Mouse (Mus musculus): ENCODE data around the gene 6330409D20Rik. TPM values are rescaled to one million over a fixed set of nuclear protein-coding genes. Genes with fewer than 3 reads are reported as not detected.
A peak's percentile ranks its signal among the peaks of the same experiment; 100 is the strongest.

6330409D20Rik gene
- polyA plus RNA-seq, 1 experiment from 2014 or later = 3.5 TPM

GRCm38 (mm10) chr2:32775359-32776074 lies 34.7 kb upstream of the 6330409D20Rik start, which contains the start of the genes Ttc16 and Ptrh1:
Gene Ttc16 (minus strand): TSS chr2:32775633.
Gene Ptrh1 (plus strand): TSS chr2:32775786.
- WGBS = under 1% methylated on average over 46 of the region's 46 CpGs
- H3K27ac ChIP-seq (ENCODE audit: low read length) = peak within 1 kb of the TSS; percentile 65
- peak within 1 kb of the TSS; percentile 72 for H3K4me2 ChIP-seq (ENCODE audit: low read length)
- H3K9ac ChIP-seq (replicated peaks; ENCODE audit: low read depth, low read length) = peak within 1 kb of the TSS; percentile 60
- no peaks in the 10 kb centered on the region for H3K9me3 ChIP-seq (ENCODE audit: control insufficient read depth, low read length)
- H3K27me3 ChIP-seq (replicated peaks; ENCODE audit: control insufficient read depth, insufficient read depth, low read length) = no peaks in the 10 kb centered on the region
- no peaks in the 10 kb centered on the region for H3K36me3 ChIP-seq (ENCODE audit: control insufficient read depth, insufficient read depth)
- peak; percentile 99 for ATAC-seq
- peak within 1 kb of the TSS; percentile 74 for H3K4me3 ChIP-seq (replicated peaks; ENCODE audit: low read length)
- peaks cover 13% of the 10 kb centered on the region for H3K4me1 ChIP-seq (replicated peaks; ENCODE audit: control insufficient read depth, insufficient read depth, low read length)

- 87% methylated on average over 8 of the region's 8 CpGs for WGBS
- H3K4me2 ChIP-seq (ENCODE audit: low read length) = no peak overlapping the region
- H3K9ac ChIP-seq (replicated peaks; ENCODE audit: low read depth, low read length) = no peak overlapping the region
- no peaks in the 10 kb centered on the region for H3K27me3 ChIP-seq (replicated peaks; ENCODE audit: control insufficient read depth, insufficient read depth, low read length)
- H3K9me3 ChIP-seq (ENCODE audit: control insufficient read depth, low read length) = no peaks in the 10 kb centered on the region
- ATAC-seq = no peak
- H3K36me3 ChIP-seq (ENCODE audit: control insufficient read depth, insufficient read depth) = no peaks in the 10 kb centered on the region
- H3K4me3 ChIP-seq (replicated peaks; ENCODE audit: low read length) = no peak overlapping the region
- H3K4me1 ChIP-seq (replicated peaks; ENCODE audit: control insufficient read depth, insufficient read depth, low read length) = peaks cover 13% of the 10 kb centered on the region
- no peak overlapping the region for H3K27ac ChIP-seq (ENCODE audit: low read length)
Measured at GRCm38 (mm10) chr2:32772626-32773279, 31.9 kb upstream of the 6330409D20Rik start.

- ATAC-seq = no peak
- Histone ChIP-seq H3K9me3 (ENCODE audit: control insufficient read depth, low read length) (no peaks in the 10 kb centered on the region), H3K9ac (replicated peaks; ENCODE audit: low read depth, low read length) (no peak overlapping the region), H3K36me3 (ENCODE audit: control insufficient read depth, insufficient read depth) (no peaks in the 10 kb centered on the region), H3K4me3 (replicated peaks; ENCODE audit: low read length) (no peak overlapping the region), H3K27ac (ENCODE audit: low read length) (no peak overlapping the region), H3K4me1 (replicated peaks; ENCODE audit: control insufficient read depth, insufficient read depth, low read length) (peaks cover 13% of the 10 kb centered on the region), H3K27me3 (replicated peaks; ENCODE audit: control insufficient read depth, insufficient read depth, low read length) (no peaks in the 10 kb centered on the region), H3K4me2 (ENCODE audit: low read length) (no peak overlapping the region)
- 36% methylated on average over 10 of the region's 12 CpGs for WGBS
Measured at GRCm38 (mm10) chr2:32771886-32772285, 31.1 kb upstream of the 6330409D20Rik start.

- WGBS = 60% methylated on average over 5 of the region's 5 CpGs
- no peaks in the 10 kb centered on the region for H3K36me3 ChIP-seq (ENCODE audit: control insufficient read depth, insufficient read depth)
- no peak overlapping the region for H3K9ac ChIP-seq (replicated peaks; ENCODE audit: low read depth, low read length)
- no peaks in the 10 kb centered on the region for H3K4me1 ChIP-seq (replicated peaks; ENCODE audit: control insufficient read depth, insufficient read depth, low read length)
- no peak overlapping the region for H3K4me2 ChIP-seq (ENCODE audit: low read length)
- H3K27ac ChIP-seq (ENCODE audit: low read length) = no peak overlapping the region
- H3K4me3 ChIP-seq (replicated peaks; ENCODE audit: low read length) = no peak overlapping the region
- ATAC-seq = no peak
- H3K9me3 ChIP-seq (ENCODE audit: control insufficient read depth, low read length) = no peaks in the 10 kb centered on the region
- no peaks in the 10 kb centered on the region for H3K27me3 ChIP-seq (replicated peaks; ENCODE audit: control insufficient read depth, insufficient read depth, low read length)
Measured at GRCm38 (mm10) chr2:32769327-32770085, 28.7 kb upstream of the 6330409D20Rik start.

- no peak overlapping the region for H3K4me3 ChIP-seq (replicated peaks; ENCODE audit: low read length)
- H3K36me3 ChIP-seq (ENCODE audit: control insufficient read depth, insufficient read depth) = no peaks in the 10 kb centered on the region
- no peaks in the 10 kb centered on the region for H3K27me3 ChIP-seq (replicated peaks; ENCODE audit: control insufficient read depth, insufficient read depth, low read length)
- ATAC-seq = no peak
- no peak overlapping the region for H3K4me2 ChIP-seq (ENCODE audit: low read length)
- H3K4me1 ChIP-seq (replicated peaks; ENCODE audit: control insufficient read depth, insufficient read depth, low read length) = no peaks in the 10 kb centered on the region
- WGBS = 54% methylated on average over 19 of the region's 19 CpGs
- no peaks in the 10 kb centered on the region for H3K9me3 ChIP-seq (ENCODE audit: control insufficient read depth, low read length)
- H3K9ac ChIP-seq (replicated peaks; ENCODE audit: low read depth, low read length) = no peak overlapping the region
- H3K27ac ChIP-seq (ENCODE audit: low read length) = no peak overlapping the region
Measured at GRCm38 (mm10) chr2:32768661-32769285, 28.0 kb upstream of the 6330409D20Rik start.

- no peak for ATAC-seq
- Histone ChIP-seq H3K27ac (ENCODE audit: low read length) (no peak overlapping the region), H3K9me3 (ENCODE audit: control insufficient read depth, low read length) (no peaks in the 10 kb centered on the region), H3K4me2 (ENCODE audit: low read length) (no peak overlapping the region), H3K27me3 (replicated peaks; ENCODE audit: control insufficient read depth, insufficient read depth, low read length) (no peaks in the 10 kb centered on the region), H3K4me1 (replicated peaks; ENCODE audit: control insufficient read depth, insufficient read depth, low read length) (no peaks in the 10 kb centered on the region), H3K4me3 (replicated peaks; ENCODE audit: low read length) (no peak overlapping the region), H3K36me3 (ENCODE audit: control insufficient read depth, insufficient read depth) (peaks cover 3% of the 10 kb centered on the region; the same call in 1 of the 2 replicates), H3K9ac (replicated peaks; ENCODE audit: low read depth, low read length) (no peak overlapping the region)
- WGBS = 85% methylated on average over 12 of the region's 12 CpGs
Measured at GRCm38 (mm10) chr2:32767241-32767640, 26.4 kb upstream of the 6330409D20Rik start.

- no peak for ATAC-seq
- Histone ChIP-seq H3K4me2 (ENCODE audit: low read length) (no peak overlapping the region), H3K36me3 (ENCODE audit: control insufficient read depth, insufficient read depth) (peaks cover 8% of the 10 kb centered on the region), H3K4me3 (replicated peaks; ENCODE audit: low read length) (no peak overlapping the region), H3K9ac (replicated peaks; ENCODE audit: low read depth, low read length) (no peak overlapping the region), H3K9me3 (ENCODE audit: control insufficient read depth, low read length) (no peaks in the 10 kb centered on the region), H3K4me1 (replicated peaks; ENCODE audit: control insufficient read depth, insufficient read depth, low read length) (peaks cover 13% of the 10 kb centered on the region), H3K27ac (ENCODE audit: low read length) (no peak overlapping the region), H3K27me3 (replicated peaks; ENCODE audit: control insufficient read depth, insufficient read depth, low read length) (no peaks in the 10 kb centered on the region)
- WGBS = 86% methylated on average over 3 of the region's 3 CpGs
Measured at GRCm38 (mm10) chr2:32763353-32763752, 22.5 kb upstream of the 6330409D20Rik start.

GRCm38 (mm10) chr2:32761859-32762258 lies 21.0 kb upstream of the 6330409D20Rik start:
- Histone ChIP-seq H3K9me3 (ENCODE audit: control insufficient read depth, low read length) (no peaks in the 10 kb centered on the region), H3K27ac (ENCODE audit: low read length) (no peak overlapping the region), H3K9ac (replicated peaks; ENCODE audit: low read depth, low read length) (no peak overlapping the region), H3K27me3 (replicated peaks; ENCODE audit: control insufficient read depth, insufficient read depth, low read length) (no peaks in the 10 kb centered on the region), H3K4me3 (replicated peaks; ENCODE audit: low read length) (no peak overlapping the region), H3K36me3 (ENCODE audit: control insufficient read depth, insufficient read depth) (peaks cover 8% of the 10 kb centered on the region), H3K4me1 (replicated peaks; ENCODE audit: control insufficient read depth, insufficient read depth, low read length) (peaks cover 17% of the 10 kb centered on the region), H3K4me2 (ENCODE audit: low read length) (no peak overlapping the region)
- 77% methylated on average over 4 of the region's 4 CpGs for WGBS
- no peak for ATAC-seq

GRCm38 (mm10) chr2:32761361-32761760 lies 20.5 kb upstream of the 6330409D20Rik start:
- no peak for ATAC-seq
- Histone ChIP-seq H3K27ac (ENCODE audit: low read length) (no peak overlapping the region), H3K9ac (replicated peaks; ENCODE audit: low read depth, low read length) (no peak overlapping the region), H3K4me1 (replicated peaks; ENCODE audit: control insufficient read depth, insufficient read depth, low read length) (peaks cover 17% of the 10 kb centered on the region), H3K27me3 (replicated peaks; ENCODE audit: control insufficient read depth, insufficient read depth, low read length) (no peaks in the 10 kb centered on the region), H3K4me2 (ENCODE audit: low read length) (no peak overlapping the region), H3K9me3 (ENCODE audit: control insufficient read depth, low read length) (no peaks in the 10 kb centered on the region), H3K4me3 (replicated peaks; ENCODE audit: low read length) (no peak overlapping the region), H3K36me3 (ENCODE audit: control insufficient read depth, insufficient read depth) (peaks cover 8% of the 10 kb centered on the region)
- WGBS = 89% methylated on average over 14 of the region's 14 CpGs

Measured in forebrain, embryonic 16.5 days (tissue).